Mouse (Mus musculus): ENCODE data around the gene Il10rb. TPM values are rescaled to one million over a fixed set of nuclear protein-coding genes. Genes with fewer than 3 reads are reported as not detected.
"Not testable (repeated sequence)": the region's sequence is repeated elsewhere in the genome, so short reads cannot be mapped to it uniquely, and the experiment has no call there.

Gene Il10rb
- polyA plus RNA-seq, 2 experiments from 2014 or later = 108 to 129 TPM

GRCm38 (mm10) chr16:91416938-91417337 lies 11.0 kb downstream of the Il10rb start:
- ATAC-seq = no peak

- ATAC-seq = no peak
Measured at GRCm38 (mm10) chr16:91418531-91418930, 12.6 kb downstream of the Il10rb start.

GRCm38 (mm10) chr16:91425816-91426215 lies 19.9 kb downstream of the Il10rb start:
- no peak for ATAC-seq

GRCm38 (mm10) chr16:91426586-91426985 lies 20.6 kb downstream of the Il10rb start:
- ATAC-seq = no peak

GRCm38 (mm10) chr16:91427461-91427860 lies 21.5 kb downstream of the Il10rb start:
- ATAC-seq = no peak

- no peak for ATAC-seq
Measured at GRCm38 (mm10) chr16:91428259-91428865, 22.4 kb downstream of the Il10rb start.

GRCm38 (mm10) chr16:91432720-91433328 lies 26.9 kb downstream of the Il10rb start:
- ATAC-seq = no peak

- peak; percentile 94 for ATAC-seq
Measured at GRCm38 (mm10) chr16:91433329-91433933, 27.5 kb downstream of the Il10rb start.

GRCm38 (mm10) chr16:91434119-91434518 lies 28.2 kb downstream of the Il10rb start:
- no peak for ATAC-seq

GRCm38 (mm10) chr16:91438081-91438480 lies 32.1 kb downstream of the Il10rb start:
- no peak for ATAC-seq

- ATAC-seq = not testable (repeated sequence)
Measured at GRCm38 (mm10) chr16:91438599-91438998, 32.6 kb downstream of the Il10rb start.

- no peak for ATAC-seq
Measured at GRCm38 (mm10) chr16:91441366-91441765, 35.4 kb downstream of the Il10rb start.

GRCm38 (mm10) chr16:91441811-91442240 lies 35.9 kb downstream of the Il10rb start:
- ATAC-seq = no peak

GRCm38 (mm10) chr16:91442446-91442845 lies 36.5 kb downstream of the Il10rb start:
- peak; percentile 59 for ATAC-seq

GRCm38 (mm10) chr16:91443211-91443611 lies 37.2 kb downstream of the Il10rb start:
- ATAC-seq = no peak

GRCm38 (mm10) chr16:91444847-91445246 lies 38.9 kb downstream of the Il10rb start:
- ATAC-seq = no peak

- peak; percentile 75 for ATAC-seq
Measured at GRCm38 (mm10) chr16:91445566-91445965, 39.6 kb downstream of the Il10rb start.

GRCm38 (mm10) chr16:91446778-91447511 lies 41.0 kb downstream of the Il10rb start:
- ATAC-seq = peak; percentile 24

GRCm38 (mm10) chr16:91447512-91447900 lies 41.5 kb downstream of the Il10rb start:
- no peak for ATAC-seq

- peak; percentile 9 for ATAC-seq
Measured at GRCm38 (mm10) chr16:91448088-91448487, 42.1 kb downstream of the Il10rb start.

- ATAC-seq = no peak
Measured at GRCm38 (mm10) chr16:91448895-91449294, 42.9 kb downstream of the Il10rb start.

- no peak for ATAC-seq
Measured at GRCm38 (mm10) chr16:91450137-91451064, 44.4 kb downstream of the Il10rb start.

All from activated CD4-positive, CD25-positive, alpha-beta regulatory T cell, adult 4 months (primary cell).